Mouse (Mus musculus) hindbrain, postnatal 0 days (tissue): ENCODE measurements around the gene Ncoa3. TPM values are rescaled to one million over a fixed set of nuclear protein-coding genes. Genes with fewer than 3 reads are reported as not detected.

ENCODE experiments used
- ATAC-seq: fragments of 200-750 bp; cut with Nextera tagmentation; 2 replicates; pipeline ENCODE4 v1.8.0; 2017; ENCODE audit warnings: mild to moderate bottlenecking, moderate TSS enrichment, moderate library complexity
- DNase-seq: peaks from one replicate; pipeline ENCODE4 v3.0.0-alpha.2; 2015; ENCODE audit warnings: low spot score
- H3K27ac ChIP-seq: fragments of 300-500 bp; sonication (generic); 2 replicates; pipeline ENCODE4 v1.5.1; 2014; ENCODE audit warnings: mild to moderate bottlenecking
- H3K27me3 ChIP-seq: fragments of 300-500 bp; sonication (generic); 2 replicates; pipeline ENCODE4 v1.6.1; 2014; ENCODE audit warnings: low read length, mixed read lengths; ENCODE audit not compliant: insufficient read depth
- H3K36me3 ChIP-seq: fragments of 300-500 bp; sonication (generic); 2 replicates; pipeline ENCODE4 v1.6.1; 2014; ENCODE audit warnings: low read length, mixed read lengths; ENCODE audit not compliant: insufficient read depth
- H3K4me1 ChIP-seq: fragments of 300-500 bp; sonication (generic); 2 replicates; pipeline ENCODE4 v1.6.1; 2014; ENCODE audit warnings: antibody characterized with exemption, low read length, mixed read lengths; ENCODE audit not compliant: insufficient read depth
- H3K4me2 ChIP-seq: fragments of 300-500 bp; sonication (generic); 2 replicates; pipeline ENCODE4 v1.6.1; 2014; ENCODE audit warnings: low read depth, mild to moderate bottlenecking, low read length, moderate library complexity, mixed read lengths
- H3K4me3 ChIP-seq: fragments of 300-500 bp; sonication (generic); 2 replicates; pipeline ENCODE4 v1.5.1; 2014; ENCODE audit warnings: low read length
- H3K9ac ChIP-seq: fragments of 300-500 bp; sonication (generic); replicated peaks from 2 replicates; pipeline ENCODE4 v1.6.1; 2014; ENCODE audit warnings: mild to moderate bottlenecking, low read length, moderate library complexity, mixed read lengths
- H3K9me3 ChIP-seq: fragments of 300-500 bp; sonication (generic); 2 replicates; pipeline ENCODE4 v1.6.1; 2016; ENCODE audit warnings: low read length, mixed read lengths
- CTCF ChIP-seq: IDR thresholded peaks from 2 replicates; pipeline ENCODE4 v1.5.1; 2016; ENCODE audit warnings: antibody characterized with exemption, control low read depth, low read depth
- WGBS: fragments of 180-500 bp; shearing (Covaris S2); extraction: QIAGEN DNeasy Blood & Tissue Kit; methylation state at CpG from one replicate; pipeline ENCODE4 v1.1.7; 2014; 5-methylcytosine and 5-hydroxymethylcytosine counted together
- polyA plus RNA-seq: library from polyadenylated mRNA; unstranded; fragments of >200 nt; fragmentation: Nextera tagmentation; extraction: Ambion mirVana; gene quantifications from 2 replicates; pipeline ENCODE4 v1.2.1, GENCODE M21; 2015
- total RNA-seq: library from RNA; depleted of rRNA; stranded (reverse); fragments of >200 nt; gene quantifications from 2 replicates; pipeline ENCODE4 v1.2.3, GENCODE M21; 2014

Gene Ncoa3
- total and polyA plus RNA-seq, 2 experiments from 2014 or later: 10.8 to 28.3 TPM

DNA sequence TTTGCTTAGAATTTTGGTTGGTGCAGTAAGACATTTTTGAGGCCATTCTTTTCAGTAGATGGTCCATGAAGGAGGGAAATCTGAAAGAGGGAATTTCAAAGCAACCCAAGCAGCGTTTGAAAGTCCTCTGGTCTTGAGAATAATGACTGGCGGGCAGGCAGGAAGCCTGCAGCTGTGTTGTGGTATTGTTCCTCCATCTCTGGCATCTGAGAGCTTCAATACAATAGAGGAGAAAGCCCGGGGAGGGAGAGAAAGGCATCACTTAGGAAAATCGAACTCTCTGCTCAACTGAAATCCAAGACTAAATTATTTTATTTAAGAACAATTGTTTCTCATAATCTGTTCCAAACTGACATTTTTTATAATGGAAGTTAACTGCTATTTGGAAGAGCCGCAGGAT, 8.3 kb downstream of the Ncoa3 start:
- no peak for DNase-seq
- H3K4me3 ChIP-seq: no peak overlapping the region
- H3K4me2 ChIP-seq: 0 out of 2 replicates have a peak overlapping the region, but pooled peaks have one; percentile 1
- H3K36me3 ChIP-seq: no peaks in the 10 kb centered on the region
- no peak overlapping the region for H3K9ac ChIP-seq
- no peaks in the 10 kb centered on the region for H3K27me3 ChIP-seq
- no peak for ATAC-seq
- H3K27ac ChIP-seq: no peak overlapping the region
- 16% methylated on average over 5 of the region's 5 CpGs for WGBS
- H3K9me3 ChIP-seq: no peaks in the 10 kb centered on the region
- peaks cover 6% of the 10 kb centered on the region; the same call in 1 of the 2 replicates for H3K4me1 ChIP-seq
- no peak for TF ChIP-seq CTCF

DNA sequence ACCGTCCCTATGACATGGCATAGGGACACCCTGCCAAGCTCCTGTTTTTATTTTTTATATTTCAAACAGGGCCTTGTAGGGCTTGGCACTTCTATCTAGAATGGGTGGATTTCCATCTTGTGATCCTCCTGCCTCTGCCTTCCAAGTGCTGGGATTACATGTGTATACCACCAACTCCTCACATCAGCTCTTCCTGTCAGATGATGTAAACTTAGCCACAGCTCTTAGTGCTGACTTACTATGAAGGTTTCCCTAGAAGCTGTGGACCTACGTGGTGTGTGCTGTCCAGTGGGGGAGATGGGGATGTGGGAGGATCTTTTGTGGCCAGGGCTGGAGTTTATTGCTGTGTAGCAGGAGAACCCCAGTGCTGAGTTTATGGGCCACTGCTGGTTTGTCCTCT, 8.9 kb downstream of the Ncoa3 start:
- H3K9me3 ChIP-seq: no peaks in the 10 kb centered on the region
- H3K4me1 ChIP-seq: peaks cover 6% of the 10 kb centered on the region; the same call in 1 of the 2 replicates
- H3K27me3 ChIP-seq: no peaks in the 10 kb centered on the region
- H3K4me3 ChIP-seq: no peak overlapping the region
- no peak overlapping the region for H3K4me2 ChIP-seq
- ATAC-seq (no peak), DNase-seq (no peak)
- no peak for TF ChIP-seq CTCF
- H3K27ac ChIP-seq: no peak overlapping the region
- H3K9ac ChIP-seq: no peak overlapping the region
- 45% methylated on average over 2 of the region's 2 CpGs for WGBS
- no peaks in the 10 kb centered on the region for H3K36me3 ChIP-seq

DNA sequence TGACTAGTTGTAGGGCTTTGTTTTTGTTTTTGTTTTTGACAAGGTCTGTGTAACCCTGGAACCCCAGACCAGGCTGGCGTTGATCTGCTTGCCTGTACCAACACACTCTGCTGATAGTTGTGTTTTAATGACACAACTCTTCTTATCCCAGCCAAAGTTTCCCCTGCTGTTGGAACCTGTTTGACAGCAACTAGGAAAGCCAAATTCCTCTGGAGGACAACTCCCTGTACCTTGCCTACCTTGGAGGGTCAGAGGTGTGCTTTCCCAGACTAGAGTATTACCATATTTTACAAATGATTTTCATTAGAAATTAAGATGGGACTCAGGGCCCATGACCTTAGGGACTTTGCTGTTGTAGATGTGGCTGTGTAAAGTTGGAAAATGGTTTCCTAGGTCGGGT, 9.3 kb downstream of the Ncoa3 start:
- 62% methylated on average over 2 of the region's 2 CpGs for WGBS
- Histone ChIP-seq H3K9me3 (no peaks in the 10 kb centered on the region), H3K9ac (no peak overlapping the region), H3K4me3 (no peak overlapping the region), H3K27ac (no peak overlapping the region), H3K4me2 (no peak overlapping the region), H3K27me3 (no peaks in the 10 kb centered on the region), H3K4me1 (peaks cover 6% of the 10 kb centered on the region; the same call in 1 of the 2 replicates), H3K36me3 (no peaks in the 10 kb centered on the region)
- DNase-seq: no peak
- no peak for ATAC-seq
- no peak for TF ChIP-seq CTCF

DNA sequence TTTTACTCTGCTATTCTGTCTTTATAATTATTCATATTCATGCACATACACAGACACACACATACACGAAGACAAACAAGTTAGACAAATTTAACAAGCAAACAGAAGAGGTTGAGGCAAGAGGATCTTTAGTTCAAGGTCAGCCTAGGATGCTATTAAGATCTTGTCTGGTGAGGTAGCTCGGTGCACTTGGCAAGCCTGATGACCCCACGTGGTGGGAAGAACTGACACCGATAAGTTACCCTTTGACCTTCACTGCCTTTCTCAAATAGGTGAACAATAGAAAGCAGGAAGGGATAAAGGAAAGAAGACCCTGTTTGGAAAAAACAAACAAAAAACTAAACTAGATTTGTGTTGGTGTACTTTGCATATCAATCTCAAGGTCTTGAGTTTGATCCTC, 10.0 kb downstream of the Ncoa3 start:
- no peak overlapping the region for H3K27ac ChIP-seq
- 47% methylated on average over 4 of the region's 4 CpGs for WGBS

DNA sequence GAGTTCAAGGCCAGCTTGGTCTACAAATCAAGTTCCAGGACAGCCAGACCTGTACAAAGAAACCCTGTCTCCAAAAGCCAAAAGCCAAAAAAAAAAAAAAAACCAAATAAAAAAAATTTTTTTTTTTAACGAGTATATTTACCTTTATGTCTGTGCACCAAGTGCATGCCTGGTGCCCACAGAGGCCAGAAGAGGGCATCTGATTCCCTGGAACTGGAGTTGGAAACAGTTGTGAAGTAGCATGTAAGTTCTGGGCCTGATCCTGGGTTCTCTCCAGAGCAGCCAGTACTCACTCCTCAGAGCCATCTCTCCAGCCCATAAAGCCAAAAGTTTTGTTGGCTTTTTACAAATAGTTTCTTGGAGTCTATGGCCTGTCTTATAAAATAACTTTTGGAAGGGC, 10.6 kb downstream of the Ncoa3 start:
- Histone ChIP-seq H3K9me3 (no peaks in the 10 kb centered on the region), H3K27ac (no peak overlapping the region), H3K36me3 (no peaks in the 10 kb centered on the region), H3K4me1 (peaks cover 6% of the 10 kb centered on the region; the same call in 1 of the 2 replicates), H3K4me3 (no peak overlapping the region), H3K4me2 (no peak overlapping the region), H3K9ac (no peak overlapping the region), H3K27me3 (no peaks in the 10 kb centered on the region)
- 0 out of 2 replicates have a peak, but pooled peaks have one; percentile 10 for TF ChIP-seq CTCF
- 71% methylated on average over 1 of the region's 1 CpGs for WGBS
- DNase-seq (no peak), ATAC-seq (no peak)

More for the DNA sequence above, 10.0 kb downstream of the Ncoa3 start:
- H3K9ac ChIP-seq: no peak overlapping the region
- no peak for TF ChIP-seq CTCF
- no peak overlapping the region for H3K4me2 ChIP-seq
- no peaks in the 10 kb centered on the region for H3K36me3 ChIP-seq
- H3K4me3 ChIP-seq: no peak overlapping the region
- H3K9me3 ChIP-seq: no peaks in the 10 kb centered on the region
- no peak for ATAC-seq
- peaks cover 6% of the 10 kb centered on the region; the same call in 1 of the 2 replicates for H3K4me1 ChIP-seq
- no peak for DNase-seq
- no peaks in the 10 kb centered on the region for H3K27me3 ChIP-seq

DNA sequence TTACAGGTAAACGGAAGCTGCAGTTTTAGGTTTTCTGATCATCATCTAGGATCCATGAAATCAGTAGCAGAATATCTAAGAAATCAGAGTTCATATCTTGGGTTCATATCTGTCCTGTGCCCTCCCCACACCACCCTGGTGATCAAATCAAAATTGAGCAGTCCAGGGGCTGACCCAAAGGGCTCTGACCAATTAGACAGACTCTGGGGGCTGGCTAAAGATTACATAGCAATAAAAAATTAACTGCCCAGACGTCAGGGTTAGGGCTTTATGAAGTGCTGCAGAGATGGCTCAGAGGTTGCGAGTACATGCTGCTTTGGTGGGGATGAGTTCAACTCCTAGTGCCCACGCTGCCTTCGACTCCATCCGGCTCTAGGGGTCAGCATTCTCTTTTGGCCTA, 14.6 kb downstream of the Ncoa3 start:
- Histone ChIP-seq H3K9ac (no peak overlapping the region), H3K4me1 (0 out of 2 replicates have a peak, but pooled peaks cover 12% of the 10 kb centered on the region), H3K9me3 (no peaks in the 10 kb centered on the region), H3K36me3 (no peaks in the 10 kb centered on the region), H3K4me2 (no peak overlapping the region), H3K27me3 (no peaks in the 10 kb centered on the region), H3K27ac (no peak overlapping the region), H3K4me3 (no peak overlapping the region)
- WGBS: 77% methylated on average over 6 of the region's 6 CpGs
- ATAC-seq (no peak), DNase-seq (no peak)
- no peak for TF ChIP-seq CTCF

DNA sequence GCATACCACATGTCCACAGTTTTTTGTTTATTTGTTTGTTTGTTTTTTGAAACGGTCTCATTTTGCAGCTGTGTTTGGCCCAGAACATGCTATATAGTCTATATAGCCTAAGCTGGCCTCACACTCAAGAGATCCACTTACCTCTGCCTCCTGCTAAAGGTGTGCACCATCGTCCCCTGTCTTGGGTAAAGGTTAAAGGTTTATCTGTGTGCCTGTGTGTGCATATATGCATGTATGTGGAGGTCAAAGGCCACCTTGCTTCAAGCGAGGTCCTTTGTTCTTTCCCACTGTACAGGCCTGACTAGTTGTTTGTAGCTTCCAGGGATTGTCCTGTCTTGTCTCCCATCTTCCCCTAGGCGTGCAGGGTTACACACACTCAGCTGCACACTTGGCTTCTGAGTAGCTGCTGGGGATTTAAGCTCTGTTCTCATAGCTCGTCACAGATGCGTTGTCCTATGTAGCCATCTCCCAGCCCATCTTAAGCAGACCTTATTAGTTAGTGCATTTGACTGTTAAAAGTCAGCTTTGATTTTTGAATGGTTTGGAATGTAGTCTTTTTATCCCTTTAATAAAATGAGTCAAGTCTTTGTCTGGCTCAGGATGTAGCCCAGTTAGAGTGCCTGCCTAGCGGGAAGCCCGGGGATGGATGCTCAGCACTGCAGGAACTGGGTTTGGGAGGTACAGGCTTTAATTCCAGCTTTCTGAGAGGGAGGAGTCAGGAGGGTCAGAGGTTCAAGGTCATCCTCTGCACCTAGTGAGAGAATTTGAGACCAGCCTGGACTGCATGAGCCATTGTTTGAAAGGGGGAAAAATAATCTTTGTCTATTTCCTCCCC, 16.3 kb downstream of the Ncoa3 start:
- Histone ChIP-seq H3K27me3 (no peaks in the 10 kb centered on the region), H3K4me3 (no peak overlapping the region), H3K36me3 (no peaks in the 10 kb centered on the region), H3K9ac (0 out of 2 replicates have a peak overlapping the region, but pooled peaks have one; percentile 21), H3K4me2 (no peak overlapping the region), H3K27ac (peak overlapping the region; percentile 51; the same call in 1 of the 2 replicates), H3K9me3 (no peaks in the 10 kb centered on the region), H3K4me1 (0 out of 2 replicates have a peak, but pooled peaks cover 12% of the 10 kb centered on the region)
- ATAC-seq (peak; percentile 29; the same call in 1 of the 2 replicates), DNase-seq (no peak)
- TF ChIP-seq CTCF: no peak
- WGBS: 39% methylated on average over 8 of the region's 8 CpGs
